In genomic region chr1:141609866-141610265, GRCm38 (mm10) we compare ENCODE assay signal across 17 mouse cellular contexts.
"Had no signal": no experiment of that assay in that cellular context is flagged by ENCODE, and none has a peak within 500 bp of the region (broad histone marks: within the 10 kb centered on the region; RNA-seq: fewer than 3 reads in every experiment).

No protein-coding gene starts in this region.

- H3K36me3 ChIP-seq: kidney, embryonic 15.5 days; limb, embryonic 12.5 days; liver, embryonic 13.5 days; lung, embryonic 15.5 days; midbrain, embryonic 13.5 days; neural tube, embryonic 12.5 days; stomach, embryonic 15.5 days had no signal

- H3K4me2 ChIP-seq: kidney, embryonic 15.5 days; limb, embryonic 12.5 days; liver, embryonic 13.5 days; lung, embryonic 15.5 days; midbrain, embryonic 13.5 days; neural tube, embryonic 12.5 days; stomach, embryonic 15.5 days had no signal

- DNase-seq: kidney, adult 2 months; kidney, postnatal 14 days; liver; liver, embryonic 13.5 days; liver, postnatal 0 days; lung, postnatal 14 days; right cerebral cortex, postnatal 14 days; thymus, adult 2 months; thymus, postnatal 36 days had no signal

- H3K9ac ChIP-seq: kidney, embryonic 15.5 days; limb, embryonic 12.5 days; liver, embryonic 13.5 days; liver, postnatal 0 days; lung, embryonic 15.5 days; midbrain, embryonic 13.5 days; neural tube, embryonic 12.5 days; stomach, embryonic 15.5 days had no signal

- H3K27me3 ChIP-seq: kidney, embryonic 15.5 days; limb, embryonic 12.5 days; liver, embryonic 13.5 days; lung, embryonic 15.5 days; megakaryocyte, embryonic 14.5 days; midbrain, embryonic 13.5 days; neural tube, embryonic 12.5 days; stomach, embryonic 15.5 days had no signal

- H3K4me3 ChIP-seq: kidney, embryonic 15.5 days; limb, embryonic 12.5 days; liver, embryonic 13.5 days; lung, embryonic 15.5 days; megakaryocyte, embryonic 14.5 days; midbrain, embryonic 13.5 days; neural tube, embryonic 12.5 days; stomach, embryonic 15.5 days had no signal

- H3K4me1 ChIP-seq: kidney, embryonic 15.5 days; limb, embryonic 12.5 days; liver, embryonic 13.5 days; lung, embryonic 15.5 days; megakaryocyte, embryonic 14.5 days; midbrain, embryonic 13.5 days; neural tube, embryonic 12.5 days; stomach, embryonic 15.5 days had no signal

- H3K9me3 ChIP-seq: kidney, embryonic 15.5 days; limb, embryonic 12.5 days; liver, embryonic 13.5 days; lung, embryonic 15.5 days; megakaryocyte, embryonic 14.5 days; midbrain, embryonic 13.5 days; neural tube, embryonic 12.5 days; stomach, embryonic 15.5 days had no signal

- H3K27ac ChIP-seq: kidney, embryonic 15.5 days; limb, embryonic 12.5 days; liver, embryonic 13.5 days; lung, embryonic 15.5 days; macrophage; midbrain, embryonic 13.5 days; neural tube, embryonic 12.5 days; stomach, embryonic 15.5 days had no signal

- ATAC-seq: liver, postnatal 0 days; midbrain, embryonic 13.5 days had no signal
